Mouse (Mus musculus) ES-Bruce4 (cell line): ENCODE measurements at regions not wholly inside any gene's neighbourhood (a gene's known extent, or its start where the extent isn't known, plus 50 kb on each side); places are given as distances from the start of the nearest gene placed in this dataset.

Experiments used
- CTCF ChIP-seq: IDR thresholded peaks from one replicate; pipeline ENCODE4 v1.8.1; 2011; ENCODE audit warnings: low read depth, low read length
- POLR2A ChIP-seq: IDR thresholded peaks from one replicate; pipeline ENCODE4 v1.8.1; 2011; ENCODE audit warnings: low read length; ENCODE audit not compliant: insufficient read depth

DNA sequence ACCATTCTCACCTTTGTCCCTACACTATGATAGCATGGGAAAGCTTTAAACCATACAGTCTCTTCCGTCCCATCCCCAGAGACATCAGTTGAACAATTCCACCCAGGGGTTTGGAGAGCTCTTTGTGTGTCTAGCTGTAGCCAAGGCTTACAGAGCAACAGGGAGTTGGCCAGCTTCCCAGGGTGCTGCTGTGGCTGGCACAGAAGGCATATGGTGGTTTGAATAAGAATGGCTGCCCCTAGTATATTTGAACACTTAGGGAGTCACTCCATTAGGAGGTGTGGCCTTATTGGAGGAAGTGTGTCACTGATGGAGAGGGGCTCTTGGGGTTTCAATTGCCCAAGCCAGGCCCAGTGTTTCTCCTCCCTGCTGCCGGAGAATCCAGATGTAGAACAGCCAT lies 57.5 kb downstream of the Aym1 start:
- no peak for TF ChIP-seq CTCF
- TF ChIP-seq POLR2A, result no peak
